Mouse (Mus musculus) erythroblast, embryonic 14.5 days (primary cell): ENCODE measurements around the gene Cd200r1. TPM values are rescaled to one million over a fixed set of nuclear protein-coding genes. Genes with fewer than 3 reads are reported as not detected.
"Not testable (repeated sequence)": the region's sequence is repeated elsewhere in the genome, so short reads cannot be mapped to it uniquely, and the experiment has no call there.

ENCODE experiments used
- H3K27me3 ChIP-seq: 2 replicates; pipeline ENCODE4 v1.6.1; 2012; ENCODE audit warnings: inconsistent platforms; ENCODE audit not compliant: control insufficient read depth
- H3K36me3 ChIP-seq: 2 replicates; pipeline ENCODE4 v1.6.1; 2012; ENCODE audit warnings: mild to moderate bottlenecking, inconsistent platforms; ENCODE audit not compliant: control insufficient read depth
- H3K4me1 ChIP-seq: 2 replicates; pipeline ENCODE4 v1.6.1; 2012; ENCODE audit warnings: inconsistent platforms; ENCODE audit not compliant: control insufficient read depth
- H3K4me3 ChIP-seq: replicated peaks from 2 replicates; pipeline ENCODE3; 2012; ENCODE audit warnings: moderate library complexity, mild to moderate bottlenecking, inconsistent platforms
- H3K9me3 ChIP-seq: 2 replicates; pipeline ENCODE4 v1.6.1; 2012; ENCODE audit warnings: low read length, inconsistent platforms, mixed read lengths; ENCODE audit not compliant: control insufficient read depth
- GATA1 ChIP-seq: IDR thresholded peaks from 2 replicates; pipeline ENCODE4 v1.6.1; 2012; ENCODE audit warnings: low read length, inconsistent platforms, mixed read lengths
- TAL1 ChIP-seq: IDR thresholded peaks from 3 replicates; pipeline ENCODE4 v1.6.1; 2012; ENCODE audit warnings: low read length, inconsistent platforms, mixed read lengths
- polyA plus RNA-seq: library from polyadenylated mRNA; stranded (reverse); fragments of >175 nt; gene quantifications from 2 replicates; pipeline ENCODE4 v1.2.3, GENCODE M21; 2012

Gene Cd200r1
- polyA plus RNA-seq, 1 experiment = not detected

GRCm38 (mm10) chr16:44780751-44781150 lies 15.2 kb downstream of the Cd200r1 start:
- H3K27me3 ChIP-seq = no peaks in the 10 kb centered on the region
- peaks cover 11% of the 10 kb centered on the region for H3K4me1 ChIP-seq
- H3K9me3 ChIP-seq = no peaks in the 10 kb centered on the region
- TF ChIP-seq GATA1 = no peak
- no peak for TF ChIP-seq TAL1
- H3K4me3 ChIP-seq = no peak overlapping the region
- H3K36me3 ChIP-seq = no peaks in the 10 kb centered on the region

- Histone ChIP-seq H3K27me3 (no peaks in the 10 kb centered on the region), H3K36me3 (no peaks in the 10 kb centered on the region), H3K4me3 (no peak overlapping the region), H3K9me3 (no peaks in the 10 kb centered on the region), H3K4me1 (no peaks in the 10 kb centered on the region)
- TF ChIP-seq TAL1 (no peak), GATA1 (no peak)
Observed at GRCm38 (mm10) chr16:44786934-44787333, 21.4 kb downstream of the Cd200r1 start.

GRCm38 (mm10) chr16:44794416-44794815 lies 28.9 kb downstream of the Cd200r1 start:
- TF ChIP-seq GATA1 (no peak), TAL1 (no peak)
- no peaks in the 10 kb centered on the region for H3K9me3 ChIP-seq
- no peak overlapping the region for H3K4me3 ChIP-seq
- H3K36me3 ChIP-seq = no peaks in the 10 kb centered on the region
- no peaks in the 10 kb centered on the region for H3K27me3 ChIP-seq
- H3K4me1 ChIP-seq = no peaks in the 10 kb centered on the region

GRCm38 (mm10) chr16:44805976-44806375 lies 40.4 kb downstream of the Cd200r1 start:
- H3K9me3 ChIP-seq = no peaks in the 10 kb centered on the region
- no peaks in the 10 kb centered on the region for H3K4me1 ChIP-seq
- TF ChIP-seq GATA1 (no peak), TAL1 (no peak)
- H3K27me3 ChIP-seq = no peaks in the 10 kb centered on the region
- H3K36me3 ChIP-seq = no peaks in the 10 kb centered on the region
- H3K4me3 ChIP-seq = no peak overlapping the region

GRCm38 (mm10) chr16:44810223-44810622 lies 44.7 kb downstream of the Cd200r1 start:
- not testable (repeated sequence) for H3K27me3 ChIP-seq, H3K4me1 ChIP-seq, H3K36me3 ChIP-seq, H3K9me3 ChIP-seq, H3K4me3 ChIP-seq

- Histone ChIP-seq H3K27me3 (no peaks in the 10 kb centered on the region), H3K4me3 (no peak within 1 kb of the TSS), H3K36me3 (no peaks in the 10 kb centered on the region)
Observed at GRCm38 (mm10) chr16:44811544-44811943, 46.0 kb downstream of the Cd200r1 start, which contains the start of gene Cd200r4. Gene Cd200r4 (plus strand): TSS chr16:44811733.

GRCm38 (mm10) chr16:44812468-44813065 lies 47.0 kb downstream of the Cd200r1 start:
- no peak for TF ChIP-seq GATA1
- TF ChIP-seq TAL1 = no peak
- Histone ChIP-seq H3K4me3 (no peak overlapping the region), H3K27me3 (no peaks in the 10 kb centered on the region), H3K9me3 (no peaks in the 10 kb centered on the region), H3K36me3 (no peaks in the 10 kb centered on the region), H3K4me1 (no peaks in the 10 kb centered on the region)

More at GRCm38 (mm10) chr16:44811544-44811943, 46.0 kb downstream of the Cd200r1 start, which contains the start of gene Cd200r4:
- H3K9me3 ChIP-seq = no peaks in the 10 kb centered on the region
- TF ChIP-seq TAL1 (no peak), GATA1 (no peak)
- H3K4me1 ChIP-seq = no peaks in the 10 kb centered on the region

GRCm38 (mm10) chr16:44818010-44818409 lies 52.5 kb downstream of the Cd200r1 start:
- no peak overlapping the region for H3K4me3 ChIP-seq
- no peaks in the 10 kb centered on the region for H3K27me3 ChIP-seq
- no peaks in the 10 kb centered on the region for H3K4me1 ChIP-seq
- H3K9me3 ChIP-seq = no peaks in the 10 kb centered on the region
- no peaks in the 10 kb centered on the region for H3K36me3 ChIP-seq
- TF ChIP-seq GATA1 = no peak

- no peak for TF ChIP-seq GATA1
- no peak for TF ChIP-seq TAL1
- no peaks in the 10 kb centered on the region for H3K4me1 ChIP-seq
- no peak overlapping the region for H3K4me3 ChIP-seq
Observed at GRCm38 (mm10) chr16:44820545-44820944, 55.0 kb downstream of the Cd200r1 start.

GRCm38 (mm10) chr16:44832286-44832685 lies 66.8 kb downstream of the Cd200r1 start:
- Histone ChIP-seq H3K4me3 (no peak overlapping the region), H3K9me3 (no peaks in the 10 kb centered on the region), H3K36me3 (no peaks in the 10 kb centered on the region), H3K27me3 (no peaks in the 10 kb centered on the region), H3K4me1 (no peaks in the 10 kb centered on the region)
- TF ChIP-seq GATA1 (no peak), TAL1 (no peak)

More at GRCm38 (mm10) chr16:44820545-44820944, 55.0 kb downstream of the Cd200r1 start:
- Histone ChIP-seq H3K9me3 (no peaks in the 10 kb centered on the region), H3K36me3 (no peaks in the 10 kb centered on the region), H3K27me3 (no peaks in the 10 kb centered on the region)

GRCm38 (mm10) chr16:44833189-44833588 lies 67.7 kb downstream of the Cd200r1 start:
- H3K36me3 ChIP-seq, H3K4me3 ChIP-seq, H3K4me1 ChIP-seq, H3K9me3 ChIP-seq, H3K27me3 ChIP-seq: not testable (repeated sequence)

Other genes starting within 250 kb of the Cd200r1 start
- not detected in 2 replicates for gene Boc, start 206.8 kb upstream of the Cd200r1 start, polyA plus RNA-seq
- gene Nepro, start 41.4 kb upstream of the Cd200r1 start, polyA plus RNA-seq = 0.02 and 0.32 TPM in 2 replicates
- 1.4 and 1.5 TPM in 2 replicates for gene Gtpbp8, start 19.4 kb upstream of the Cd200r1 start, polyA plus RNA-seq
- not detected in 2 replicates for gene Cd200r4, start 46.0 kb downstream of the Cd200r1 start, polyA plus RNA-seq
- not detected in 2 replicates for gene Cd200r2, start 101.4 kb downstream of the Cd200r1 start, polyA plus RNA-seq
- gene Cd200r3, start 177.9 kb downstream of the Cd200r1 start, polyA plus RNA-seq = not detected in 2 replicates